ENCODE assay signal across 7 mouse cellular contexts in genomic region chr2:18031831-18032537, GRCm38 (mm10). TPM values are rescaled to one million over a fixed set of nuclear protein-coding genes. Genes with fewer than 3 reads are reported as not detected.
DNase-seq lines count a peak whose midpoint lies in the region; ATAC-seq lines count a peak whose summit lies in the region.

No protein-coding gene starts in this region.

- 1% methylated on average over 34 of the region's 34 CpGs for WGBS in heart, embryonic 12.5 days
- 3% methylated on average over 34 of the region's 34 CpGs for WGBS in kidney, embryonic 16.5 days

- H3K4me3 ChIP-seq in heart, embryonic 12.5 days = peak overlapping the region; percentile 64
- peak overlapping the region; percentile 44 for H3K4me3 ChIP-seq in kidney, embryonic 16.5 days (ENCODE audit: low read length)

- no peaks in the 10 kb centered on the region for H3K9me3 ChIP-seq in heart, embryonic 12.5 days (replicated peaks)
- H3K9me3 ChIP-seq in kidney, embryonic 16.5 days (ENCODE audit: low read length) = no peaks in the 10 kb centered on the region

- H3K4me2 ChIP-seq in heart, embryonic 12.5 days = peak overlapping the region; percentile 100
- H3K4me2 ChIP-seq in kidney, embryonic 16.5 days (replicated peaks; ENCODE audit: low read depth, low read length) = peak overlapping the region; percentile 73

- H3K4me1 ChIP-seq in heart, embryonic 12.5 days (replicated peaks) = peaks cover 25% of the 10 kb centered on the region
- H3K4me1 ChIP-seq in kidney, embryonic 16.5 days (ENCODE audit: insufficient read depth, low read length) = peaks cover 47% of the 10 kb centered on the region

- H3K36me3 ChIP-seq in heart, embryonic 12.5 days = no peaks in the 10 kb centered on the region
- no peaks in the 10 kb centered on the region for H3K36me3 ChIP-seq in kidney, embryonic 16.5 days (ENCODE audit: insufficient read depth, low read length)

- peak overlapping the region; percentile 95 for H3K9ac ChIP-seq in heart, embryonic 12.5 days
- H3K9ac ChIP-seq in kidney, embryonic 16.5 days (replicated peaks; ENCODE audit: low read length) = peak overlapping the region; percentile 78

- no peak for ATAC-seq in heart, embryonic 12.5 days (ENCODE audit: insufficient number of reproducible peaks, low FRiP score)
- peak; percentile 7 for ATAC-seq in kidney, embryonic 16.5 days (ENCODE audit: low FRiP score, low TSS enrichment)

- H3K27ac ChIP-seq in heart, embryonic 12.5 days (ENCODE audit: poor library complexity, severe bottlenecking) = peak overlapping the region; percentile 67
- peak overlapping the region; percentile 84 for H3K27ac ChIP-seq in kidney, embryonic 16.5 days (ENCODE audit: low read length)

- H3K27me3 ChIP-seq in heart, embryonic 12.5 days (replicated peaks) = no peaks in the 10 kb centered on the region
- no peaks in the 10 kb centered on the region for H3K27me3 ChIP-seq in kidney, embryonic 16.5 days (ENCODE audit: insufficient read depth, low read length)

- DNase-seq in urinary bladder, adult 2 months (ENCODE audit: low spot score) = peak; percentile 54
- no peak for DNase-seq in urinary bladder, postnatal 10 days (ENCODE audit: low spot score)
- peak; percentile 84 for DNase-seq in embryo, embryonic 10 days (ENCODE audit: low spot score)
- peak; percentile 85 for DNase-seq in mesoderm, embryonic 11.5 days (ENCODE audit: low read depth, low spot score)
- DNase-seq in T-cell, adult 2 months (ENCODE audit: low spot score) = no peak

RNA-seq across cellular contexts. Expression of gene A930004D18Rik, which starts 5.6 kb away (rescaled TPM):
- polyA plus RNA-seq in urinary bladder, adult 2 months (2012; rRNA removed) = 3.6 and 3.9 TPM in 2 replicates
- 14.8 and 18.3 TPM in 2 replicates for polyA plus RNA-seq in heart, embryonic 12.5 days (2016; fragmentation: Nextera tagmentation; extraction: Ambion mirVana)
- 14.1 and 16.2 TPM in 2 replicates for polyA plus RNA-seq in kidney, embryonic 16.5 days (2015; fragmentation: Nextera tagmentation; extraction: Ambion mirVana)

RNA-seq across cellular contexts. Expression of gene Skida1, which starts 16.9 kb away (rescaled TPM):
- 3.4 and 4.9 TPM in 2 replicates for polyA plus RNA-seq in urinary bladder, adult 2 months (2012; rRNA removed)
- polyA plus RNA-seq in heart, embryonic 12.5 days (2016; fragmentation: Nextera tagmentation; extraction: Ambion mirVana) = 7.7 and 8.8 TPM in 2 replicates
- 8.8 and 9.2 TPM in 2 replicates for polyA plus RNA-seq in kidney, embryonic 16.5 days (2015; fragmentation: Nextera tagmentation; extraction: Ambion mirVana)

RNA-seq across cellular contexts. Expression of gene Mllt10, which starts 23.1 kb away (rescaled TPM):
- 31.4 and 31.7 TPM in 2 replicates for polyA plus RNA-seq in urinary bladder, adult 2 months (2012; rRNA removed)
- 36.3 and 37.1 TPM in 2 replicates for polyA plus RNA-seq in heart, embryonic 12.5 days (2016; fragmentation: Nextera tagmentation; extraction: Ambion mirVana)
- 63.4 and 73.6 TPM in 2 replicates for polyA plus RNA-seq in kidney, embryonic 16.5 days (2015; fragmentation: Nextera tagmentation; extraction: Ambion mirVana)

RNA-seq across cellular contexts. Expression of gene H2al2a, which starts 35.2 kb away (rescaled TPM):
- not detected in 2 replicates for polyA plus RNA-seq in urinary bladder, adult 2 months (2012; rRNA removed)
- not detected in 2 replicates for polyA plus RNA-seq in heart, embryonic 12.5 days (2016; fragmentation: Nextera tagmentation; extraction: Ambion mirVana)
- not detected in 2 replicates for polyA plus RNA-seq in kidney, embryonic 16.5 days (2015; fragmentation: Nextera tagmentation; extraction: Ambion mirVana)

Comparison
In these comparisons a context has a peak if more than half of its experiments do, and no peak if none do; other contexts are left out.
1. DNase-seq: peak in urinary bladder, adult 2 months (single experiment), embryo, embryonic 10 days (single experiment) and mesoderm, embryonic 11.5 days (single experiment); none in urinary bladder, postnatal 10 days (single experiment) and T-cell, adult 2 months (single experiment).